Mouse (Mus musculus) ES-E14 (cell line): ENCODE results near the gene 4921509C19Rik.

ENCODE experiments used
- CHD2 ChIP-seq: IDR thresholded peaks from 2 replicates; pipeline ENCODE4 v1.6.1; 2014; ENCODE audit warnings: mild to moderate bottlenecking, low read depth, low read length, inconsistent platforms
- HCFC1 ChIP-seq: IDR thresholded peaks from 2 replicates; pipeline ENCODE4 v1.6.1; 2012; ENCODE audit warnings: low read length, inconsistent platforms, borderline replicate concordance; ENCODE audit not compliant: insufficient read depth
- MAFK ChIP-seq: IDR thresholded peaks from 2 replicates; pipeline ENCODE4 v1.6.1; 2014; ENCODE audit warnings: mild to moderate bottlenecking, low read depth, low read length, inconsistent platforms; ENCODE audit not compliant: insufficient read depth
- ZC3H11A ChIP-seq: IDR thresholded peaks from 2 replicates; pipeline ENCODE4 v1.6.1; 2012; ENCODE audit warnings: low read depth, mild to moderate bottlenecking, inconsistent platforms, low read length, borderline replicate concordance
- ZNF384 ChIP-seq: IDR thresholded peaks from 2 replicates; pipeline ENCODE4 v1.6.1; 2012; ENCODE audit warnings: low read depth, low read length, inconsistent platforms

GRCm38 (mm10) chr2:151525520-151525919 lies 49.6 kb upstream of the 4921509C19Rik start:
- TF ChIP-seq HCFC1, result no peak
- no peak for TF ChIP-seq ZNF384
- TF ChIP-seq MAFK, result no peak
- TF ChIP-seq CHD2, result no peak
- TF ChIP-seq ZC3H11A, result no peak
